Mouse (Mus musculus) cerebellum, adult 2 months (tissue): ENCODE data around the gene Tmem110.

Experiments used
- CTCF ChIP-seq: fragments of 200-500 bp; IDR thresholded peaks from 2 replicates; pipeline ENCODE4 v1.5.1; 2011; ENCODE audit warnings: low read depth, mild to moderate bottlenecking, control low read depth, low read length, moderate library complexity, borderline replicate concordance; ENCODE audit not compliant: insufficient read depth
- POLR2A ChIP-seq: fragments of 200-500 bp; IDR thresholded peaks from 2 replicates; pipeline ENCODE4 v1.6.1; 2011; ENCODE audit warnings: low read length, control low read depth, borderline replicate concordance; ENCODE audit not compliant: insufficient read depth

DNA sequence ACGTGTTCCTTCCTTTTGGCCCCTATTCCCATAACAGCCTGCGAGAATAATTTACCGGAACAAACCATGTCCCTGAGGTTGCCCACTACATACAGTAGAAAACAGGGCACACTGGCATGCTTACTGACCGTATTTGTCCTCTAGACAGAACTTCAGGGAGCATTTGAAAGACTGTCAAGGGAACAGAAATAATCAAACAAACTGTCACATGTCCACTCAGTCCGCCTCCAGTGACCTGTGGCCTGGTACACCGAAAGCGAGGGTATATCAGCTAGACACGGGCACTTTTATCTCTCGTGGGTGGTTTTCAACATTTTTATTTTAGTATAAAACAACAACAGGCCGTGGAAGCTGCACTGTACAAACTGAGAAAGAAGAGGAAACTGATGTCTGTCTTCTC lies 43.4 kb downstream of the Tmem110 start:
- TF ChIP-seq CTCF (no peak), POLR2A (no peak)
